Mouse (Mus musculus) retina, embryonic 14.5 days (tissue): ENCODE data around the gene Trpc2.
"Not testable (repeated sequence)": the region's sequence is repeated elsewhere in the genome, so short reads cannot be mapped to it uniquely, and the experiment has no call there.

Source experiments
- DNase-seq: peaks from one replicate; pipeline ENCODE4 v3.0.0-alpha.2; 2015; ENCODE audit warnings: low spot score

The Trpc2 gene

DNA sequence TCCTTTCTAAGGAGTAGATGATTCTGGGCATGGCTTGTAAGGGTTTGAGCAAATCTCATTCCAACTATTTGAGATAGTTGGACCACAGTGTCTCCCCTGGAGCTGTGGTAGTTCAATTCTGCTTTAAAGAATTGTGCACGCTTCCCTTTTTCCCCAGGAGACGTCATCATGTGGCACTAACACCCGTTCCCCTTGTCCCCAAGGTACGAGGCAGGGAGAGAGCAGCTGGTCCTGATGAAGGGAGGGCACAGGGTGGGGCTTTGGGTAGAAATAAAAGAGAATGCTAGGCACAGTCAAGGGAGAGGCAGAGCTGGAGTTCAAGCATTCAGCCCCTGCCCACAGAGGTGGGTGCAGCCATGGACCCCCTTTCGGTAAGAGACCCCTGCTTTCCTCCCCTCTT, at the start of gene Trpc2:
Trpc2 (plus strand) TSS at position 301 of the 400 bp plus-strand sequence.
- DNase-seq: no peak

DNA sequence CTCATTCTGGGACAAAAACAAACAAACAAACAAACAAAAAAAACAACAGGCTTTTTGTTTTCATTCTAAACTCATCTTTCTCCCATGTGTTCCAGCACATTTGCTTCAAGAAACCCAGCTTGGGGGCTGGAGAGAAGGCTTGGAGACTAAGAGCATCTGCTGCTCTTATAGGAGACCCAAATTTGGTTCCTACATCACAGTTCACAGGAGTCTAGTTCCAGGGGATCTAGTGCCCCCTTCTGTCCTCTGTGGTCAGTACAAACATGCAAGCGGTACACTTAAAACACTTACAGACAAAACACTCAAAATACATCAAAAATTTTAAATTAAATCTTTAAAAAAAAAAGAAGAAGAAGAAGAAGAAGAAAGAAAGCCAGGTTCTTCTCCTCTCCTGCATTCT, 48.0 kb upstream of the Trpc2 start:
- no peak for DNase-seq

DNA sequence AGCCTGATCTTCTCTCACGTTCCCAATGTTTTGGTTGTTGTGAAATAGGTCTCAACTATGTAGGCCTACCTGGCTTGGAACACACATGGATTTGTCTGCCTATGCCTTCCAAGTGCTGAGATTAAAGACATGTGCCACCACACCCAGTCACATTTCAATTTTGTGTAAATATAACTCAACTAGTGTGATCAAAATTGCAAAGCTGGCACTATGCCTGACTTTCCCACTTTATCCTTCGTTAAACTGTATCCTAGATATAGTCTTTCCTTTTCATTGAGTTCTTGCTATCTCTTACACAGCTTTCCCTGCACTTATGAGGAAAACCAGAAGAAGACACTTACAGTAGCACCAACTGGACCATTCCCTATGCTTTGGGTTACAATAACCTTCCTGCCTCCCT, 47.4 kb upstream of the Trpc2 start:
- no peak for DNase-seq

DNA sequence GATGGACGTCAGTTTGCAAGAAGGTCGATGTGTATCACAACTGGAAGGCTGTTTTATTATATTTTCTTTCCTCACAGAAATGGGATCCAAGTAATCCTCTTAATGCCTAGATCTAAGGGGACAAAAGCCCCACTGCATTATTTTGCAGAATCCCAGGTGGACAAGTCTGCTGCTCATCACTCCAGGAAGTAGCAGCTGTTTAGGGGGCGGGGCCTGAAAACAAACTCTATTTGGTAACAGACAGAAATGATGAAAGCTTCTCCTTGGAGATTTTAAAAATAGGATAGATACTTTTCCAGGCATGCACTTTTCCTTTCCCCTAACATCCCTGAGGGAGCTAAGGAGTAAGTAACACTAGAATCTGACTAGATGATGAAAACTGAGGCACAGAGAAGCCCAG, 45.6 kb upstream of the Trpc2 start:
- no peak for DNase-seq

DNA sequence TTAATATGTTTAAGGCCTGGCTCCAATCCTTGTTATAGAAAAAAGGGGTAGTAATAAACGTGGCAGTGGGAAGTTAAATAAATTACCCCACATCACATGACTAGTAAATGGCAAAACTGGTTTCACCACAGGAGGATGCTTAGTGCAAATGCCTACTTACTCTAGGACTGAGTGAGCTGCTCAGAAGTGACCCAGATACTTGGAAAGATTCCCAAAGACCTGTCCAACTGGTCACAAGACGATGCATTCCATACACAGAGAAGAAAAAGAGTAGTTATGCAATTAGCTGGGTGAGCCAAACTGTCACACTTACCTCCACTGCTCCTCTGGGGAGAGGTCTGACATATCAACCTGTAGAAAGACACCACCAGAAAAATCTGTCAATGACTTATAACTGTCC, 40.6 kb upstream of the Trpc2 start:
- no peak for DNase-seq

DNA sequence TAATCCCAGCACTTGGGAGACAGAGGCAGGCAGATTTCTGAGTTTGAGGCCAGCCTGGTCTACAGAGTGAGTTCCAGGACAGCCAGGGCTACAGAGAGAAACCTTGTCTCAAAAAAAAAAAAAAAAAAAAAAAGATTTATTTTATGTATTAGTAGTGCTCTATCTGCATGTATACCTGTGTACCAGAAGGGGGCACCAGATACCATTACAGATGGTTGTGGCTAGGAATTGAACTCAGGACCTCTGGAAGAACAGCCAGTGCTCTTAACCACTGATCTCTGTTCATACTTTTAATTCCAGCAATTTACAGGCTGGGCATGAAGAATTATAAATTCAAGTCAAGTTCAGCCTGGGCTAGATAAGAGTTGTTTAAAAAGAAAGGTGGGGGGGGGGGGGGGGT, 34.4 kb upstream of the Trpc2 start:
- not testable (repeated sequence) for DNase-seq

DNA sequence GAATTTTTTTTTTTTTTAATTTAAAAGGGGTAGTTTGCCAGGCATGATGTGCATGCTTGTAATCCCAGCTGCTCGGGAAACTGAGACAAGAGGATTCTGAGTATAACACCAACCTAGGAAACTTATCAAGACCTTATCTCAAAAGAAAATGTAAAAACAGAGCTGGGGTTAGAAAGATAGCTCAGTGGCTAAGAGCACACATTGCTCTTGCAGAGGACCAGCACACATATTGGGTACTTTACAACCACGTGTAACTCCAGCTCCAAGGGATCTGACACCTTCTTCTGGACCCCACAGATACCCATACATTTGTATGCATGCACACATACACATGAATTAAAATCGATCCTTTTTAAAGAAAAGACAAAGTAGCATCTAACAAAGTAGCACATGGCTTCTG, 21.6 kb upstream of the Trpc2 start:
- DNase-seq: no peak

DNA sequence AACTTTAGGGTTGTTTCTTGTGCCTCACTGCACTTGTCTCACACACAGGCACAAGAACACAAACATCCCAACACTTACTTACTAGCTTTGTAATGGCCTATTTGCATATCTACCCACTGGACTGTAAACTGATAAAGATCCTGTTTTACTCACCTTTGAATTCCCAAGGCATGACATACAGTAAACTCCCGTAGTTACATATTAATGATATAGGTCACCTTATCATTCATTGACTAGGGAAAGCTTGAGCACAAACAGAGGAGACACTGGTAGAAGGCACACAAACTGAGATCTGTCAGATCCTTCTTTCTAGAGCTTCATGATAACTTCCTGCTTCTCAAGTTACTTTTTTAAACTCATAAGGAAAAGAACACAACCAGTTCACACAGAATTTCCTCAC, 20.7 kb upstream of the Trpc2 start:
- no peak for DNase-seq

DNA sequence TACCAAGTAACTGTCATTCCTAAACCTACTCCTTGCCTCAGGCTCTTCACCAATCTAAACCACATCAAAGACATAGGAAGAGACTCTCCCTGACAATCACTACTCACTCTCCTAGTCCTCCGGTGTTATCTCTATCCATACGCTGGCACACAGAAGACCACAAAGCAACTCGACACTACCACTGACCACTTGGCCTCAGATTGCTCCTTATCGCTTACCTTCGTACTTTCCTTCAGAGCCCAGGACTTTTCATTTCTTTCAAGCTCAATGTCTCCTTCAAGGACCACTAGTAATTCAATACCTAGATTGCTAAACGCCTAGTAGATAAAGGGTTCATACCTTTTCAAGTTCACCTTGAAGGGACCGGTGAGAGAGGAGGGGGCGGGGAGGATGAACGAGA, 19.0 kb upstream of the Trpc2 start:
- no peak for DNase-seq

DNA sequence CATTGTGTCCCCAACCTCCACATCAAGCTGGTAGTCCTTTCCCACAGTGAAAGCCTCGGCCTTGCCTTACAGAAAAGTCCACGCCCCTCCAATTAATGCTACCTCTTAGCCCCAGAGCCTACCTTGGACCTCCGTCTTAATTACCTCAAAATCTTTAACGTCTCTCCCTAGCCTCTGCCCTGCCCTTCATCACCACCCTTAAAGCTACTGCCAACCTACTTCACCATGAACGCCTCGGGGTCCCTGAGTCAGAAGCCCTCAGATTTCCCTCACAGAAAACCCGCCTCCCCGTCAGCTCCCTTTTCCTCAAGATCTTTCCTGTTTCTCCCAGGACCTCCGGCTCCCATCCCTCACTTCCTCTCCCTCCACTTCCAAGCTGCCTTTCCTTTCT, 18.3 kb upstream of the Trpc2 start:
- DNase-seq: no peak

DNA sequence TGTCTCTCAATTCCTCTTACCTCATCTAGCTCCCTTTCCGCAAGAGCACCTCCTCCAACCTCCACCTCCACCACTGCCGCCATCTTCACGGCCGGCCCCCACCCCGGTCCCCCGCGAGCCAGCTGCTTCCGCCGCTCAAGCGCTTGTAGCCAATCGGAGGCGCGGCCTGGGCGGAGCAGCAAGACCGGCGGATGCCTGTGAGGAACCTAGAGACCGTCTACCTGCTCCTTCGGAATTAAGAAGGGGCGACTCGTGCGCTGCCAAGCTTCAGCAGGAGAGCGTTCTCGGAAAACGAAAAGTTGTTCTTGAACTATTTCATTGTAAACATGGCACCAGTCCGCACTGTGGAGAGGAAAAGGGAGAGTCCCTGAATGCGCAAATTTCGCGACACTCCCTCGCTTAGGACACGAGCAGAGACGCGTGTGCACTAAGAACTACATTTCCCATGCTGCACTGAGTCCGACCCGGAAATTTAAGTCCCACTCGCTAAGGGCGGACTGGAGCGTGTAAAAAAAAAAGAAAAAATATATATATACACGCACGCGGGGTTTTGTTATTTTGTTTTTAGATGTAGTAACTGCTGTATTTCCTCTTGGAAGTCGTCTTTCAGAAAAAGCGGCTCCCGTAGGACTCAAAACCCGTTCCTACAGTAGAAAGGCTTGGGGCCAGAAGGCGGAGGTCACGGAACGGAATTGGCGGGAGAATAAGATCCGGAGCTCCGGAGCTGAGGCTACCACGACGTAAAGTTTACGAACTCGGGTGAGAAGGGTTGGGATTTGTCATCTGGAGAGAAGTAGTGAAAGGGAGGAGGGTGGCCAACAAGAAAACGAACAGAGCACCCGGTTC, 17.6 kb upstream of the Trpc2 start, which contains the start of the genes Rnf121, Xndc1 and Xntrpc:
Rnf121 (minus strand) TSS at position 424 of the 846 bp plus-strand sequence.
Xndc1 (plus strand) TSS at position 466 of the 846 bp plus-strand sequence.
Xntrpc (plus strand) TSS at position 668 of the 846 bp plus-strand sequence.
- peak; percentile 91 for DNase-seq

DNA sequence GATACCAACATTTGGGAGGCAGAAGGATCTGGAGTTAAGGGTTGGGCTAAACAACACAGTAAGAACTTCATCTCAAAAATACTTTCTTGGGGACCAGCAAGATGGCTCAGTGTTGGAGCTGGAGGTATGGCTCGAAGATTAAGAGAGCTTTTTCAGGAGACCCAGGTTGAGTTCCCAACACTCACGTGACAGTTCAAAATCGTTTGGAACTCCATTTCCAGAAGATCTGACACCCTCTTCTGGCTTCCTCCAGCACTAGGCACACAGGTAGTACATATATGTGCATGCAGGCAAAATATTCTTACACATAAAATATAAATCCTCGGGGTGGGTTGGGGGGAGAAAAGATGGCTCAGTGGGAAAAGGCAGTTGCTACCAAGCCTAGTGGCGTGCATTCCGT, 16.6 kb upstream of the Trpc2 start:
- DNase-seq: no peak

DNA sequence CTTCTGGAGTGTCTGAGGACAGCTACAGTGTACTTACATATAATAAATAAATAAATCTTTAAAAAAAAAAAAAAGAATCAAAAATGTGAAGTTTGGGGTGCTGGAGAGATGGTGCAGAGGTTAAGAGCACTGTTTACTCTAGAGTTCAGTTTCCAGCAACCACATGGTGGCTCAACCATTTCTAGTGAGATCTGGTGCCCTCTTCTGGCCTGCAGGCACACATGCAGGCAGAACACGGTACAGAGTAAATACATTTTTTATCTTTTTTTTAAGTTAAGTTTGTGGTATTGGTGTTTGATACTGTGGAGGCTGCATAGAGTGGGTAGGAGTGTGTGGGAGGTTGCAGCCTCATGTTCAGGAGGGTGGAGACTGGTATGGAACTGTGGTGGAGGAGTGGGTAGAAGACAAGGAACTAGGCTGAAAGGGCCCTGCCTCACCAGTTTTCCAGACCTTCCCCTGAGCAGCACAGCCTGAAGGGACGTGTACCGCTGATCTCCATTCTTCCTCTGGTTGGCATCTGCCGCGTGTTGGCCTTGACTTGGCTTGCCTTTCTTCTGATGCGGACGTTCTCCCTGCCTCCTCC, 6.1 kb upstream of the Trpc2 start:
- peak; percentile 29 for DNase-seq

DNA sequence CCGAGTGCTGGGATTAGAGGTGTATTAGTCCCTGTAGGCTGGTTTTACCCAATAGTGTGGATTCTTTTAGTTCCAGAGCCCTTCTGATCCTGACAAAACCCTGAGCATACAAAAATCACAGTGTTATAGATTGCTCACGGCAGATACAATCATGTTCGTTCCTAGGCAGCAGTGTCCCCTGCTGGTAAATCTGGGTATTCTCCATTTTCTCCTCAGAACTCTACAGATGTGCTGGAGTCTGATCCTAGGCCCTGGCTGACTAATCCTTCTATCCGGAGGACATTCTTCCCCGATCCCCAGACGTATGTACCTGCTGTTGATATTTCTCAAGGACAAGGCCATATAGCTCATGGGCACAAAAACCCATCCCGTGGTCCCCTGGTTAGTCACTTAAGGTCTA, 4.4 kb upstream of the Trpc2 start:
- DNase-seq: peak; percentile 66

DNA sequence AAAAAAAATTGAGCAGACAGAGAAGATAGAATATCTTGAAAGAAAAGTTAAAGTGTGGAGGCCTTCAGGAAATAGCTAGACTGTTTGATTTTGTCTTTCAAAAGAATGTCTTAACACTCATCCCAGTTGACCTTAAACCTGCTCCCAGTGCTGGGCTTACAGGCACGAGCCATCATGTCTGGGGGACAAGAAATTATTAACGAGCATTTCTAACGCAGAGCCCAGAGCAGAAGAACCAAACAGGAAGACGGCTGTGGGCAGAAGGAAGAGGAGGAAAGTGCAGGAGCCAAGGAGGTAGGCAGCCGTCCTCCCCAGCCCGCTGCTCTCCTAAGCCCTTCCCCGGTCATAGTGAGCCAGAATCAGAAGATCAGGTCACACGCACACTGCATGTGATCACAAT, 2.6 kb upstream of the Trpc2 start:
- DNase-seq: no peak

DNA sequence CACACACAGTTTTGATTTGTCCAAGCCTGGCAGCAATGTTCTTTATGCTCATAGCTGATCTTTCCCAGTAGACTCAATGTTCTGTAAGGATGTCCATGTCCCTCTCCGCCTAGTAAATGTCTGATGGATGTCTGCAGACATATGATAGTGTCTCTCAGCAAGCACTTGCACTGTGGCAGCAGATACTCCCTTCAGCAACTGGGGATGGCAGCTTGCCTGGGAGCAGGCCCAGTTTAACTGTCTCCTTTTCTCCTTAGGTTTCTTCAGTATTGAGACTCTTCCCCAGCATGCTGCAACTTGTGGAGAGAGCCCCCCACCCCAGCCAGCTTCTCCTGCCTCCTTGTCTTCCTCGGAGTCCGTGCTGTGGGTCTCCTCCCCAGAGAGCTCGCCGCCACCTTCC, 1.1 kb upstream of the Trpc2 start:
- no peak for DNase-seq

DNA sequence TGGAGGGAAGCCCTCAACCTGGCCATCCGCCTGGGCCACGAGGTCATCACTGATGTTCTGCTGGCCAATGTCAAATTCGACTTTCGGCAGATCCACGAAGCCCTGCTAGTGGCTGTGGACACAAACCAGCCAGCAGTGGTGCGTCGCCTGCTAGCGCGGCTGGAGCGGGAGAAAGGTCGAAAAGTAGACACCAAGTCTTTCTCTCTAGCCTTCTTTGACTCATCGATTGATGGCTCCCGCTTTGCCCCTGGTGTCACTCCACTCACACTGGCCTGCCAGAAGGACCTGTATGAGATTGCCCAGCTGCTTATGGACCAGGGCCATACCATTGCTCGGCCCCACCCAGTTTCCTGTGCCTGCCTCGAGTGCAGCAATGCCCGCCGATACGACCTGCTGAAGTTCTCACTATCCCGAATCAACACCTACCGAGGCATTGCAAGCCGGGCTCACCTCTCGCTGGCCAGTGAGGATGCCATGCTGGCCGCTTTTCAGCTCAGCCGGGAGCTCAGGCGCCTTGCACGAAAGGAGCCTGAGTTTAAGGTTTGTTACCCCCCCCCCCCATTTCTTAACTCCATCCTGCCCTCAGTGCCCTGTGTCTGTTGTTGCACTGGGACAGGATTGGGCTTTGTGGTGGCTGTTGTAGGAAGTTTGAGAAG, 1.3 kb downstream of the Trpc2 start:
- DNase-seq: no peak

DNA sequence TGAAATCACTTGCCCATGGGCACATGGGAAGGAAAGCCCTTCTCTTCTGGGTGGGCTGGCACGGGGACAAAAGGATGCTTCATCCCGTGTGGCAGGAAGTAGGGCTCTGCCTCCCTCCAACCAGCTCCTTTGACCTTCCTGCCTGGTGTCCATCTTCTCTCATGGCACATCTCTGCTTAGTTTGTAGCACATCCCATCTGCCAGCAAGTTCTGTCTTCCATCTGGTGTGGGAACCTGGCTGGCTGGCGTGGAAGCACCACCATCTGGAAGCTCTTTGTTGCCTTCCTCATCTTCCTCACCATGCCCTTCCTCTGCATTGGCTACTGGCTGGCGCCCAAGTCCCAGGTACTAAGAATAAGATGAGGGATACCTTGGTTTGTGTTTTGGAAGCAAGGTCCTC, 4.4 kb downstream of the Trpc2 start:
- DNase-seq: no peak

DNA sequence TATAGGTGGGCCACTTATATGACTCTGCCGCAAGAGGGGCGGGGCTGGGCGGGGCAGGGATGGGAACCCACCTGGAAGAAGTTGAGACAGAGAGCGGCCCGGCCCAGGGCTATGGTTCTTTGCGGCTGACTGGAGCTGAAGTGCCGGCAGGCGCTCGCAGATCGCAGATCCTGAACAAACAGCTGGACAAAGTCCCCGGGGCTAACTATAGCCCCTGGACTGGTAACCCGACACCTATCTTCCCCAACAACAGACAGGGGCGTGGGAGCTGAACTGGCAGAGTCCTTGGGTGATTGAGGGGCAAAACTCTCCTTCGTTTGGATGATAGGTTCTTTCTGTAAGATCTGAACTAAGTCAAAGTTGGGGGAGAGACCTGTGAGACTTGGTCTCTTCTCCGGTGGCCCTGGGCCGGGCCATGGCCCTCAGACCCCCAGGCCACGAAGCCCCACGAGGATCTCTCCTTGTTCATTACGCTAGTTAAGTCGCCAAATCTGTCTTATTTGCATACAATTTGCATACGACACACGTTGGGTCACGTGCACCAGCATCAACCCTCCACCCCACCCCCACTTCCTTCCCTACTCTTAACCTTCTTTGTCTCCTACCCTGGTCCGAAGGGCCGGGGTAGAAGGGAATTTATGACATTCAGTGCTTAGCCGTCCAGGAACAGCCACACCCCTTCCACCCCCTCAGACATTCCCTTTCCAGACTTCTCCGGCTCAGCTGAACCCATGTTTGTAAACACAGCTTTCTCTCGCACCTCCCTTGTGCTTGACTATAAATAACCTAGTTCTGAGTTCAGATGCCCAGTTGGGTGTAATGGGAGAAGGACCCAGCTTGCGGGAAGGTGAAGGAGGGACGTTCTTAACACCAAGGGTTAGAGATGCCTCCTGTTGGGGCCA, 17.1 kb downstream of the Trpc2 start:
- DNase-seq: peak; percentile 49

DNA sequence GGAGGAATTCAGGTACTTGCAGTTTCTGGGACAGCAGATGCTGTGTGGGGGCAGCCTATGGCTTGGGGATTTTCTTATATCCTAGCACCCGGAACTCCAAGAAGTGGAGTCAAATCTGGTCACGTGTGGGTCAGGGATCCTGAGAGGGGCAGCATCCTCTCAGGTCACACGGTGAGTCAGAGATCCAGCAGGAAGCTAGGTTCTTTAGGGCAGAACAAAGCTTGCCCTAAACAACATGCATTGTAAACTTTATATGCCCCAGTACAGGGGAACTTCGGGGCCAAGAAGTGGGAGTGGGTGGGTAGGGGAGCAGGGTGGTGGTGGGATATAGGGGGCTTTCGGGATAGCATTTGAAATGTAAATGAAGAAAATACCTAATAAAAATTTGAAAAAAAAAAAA, 18.0 kb downstream of the Trpc2 start:
- DNase-seq: no peak

DNA sequence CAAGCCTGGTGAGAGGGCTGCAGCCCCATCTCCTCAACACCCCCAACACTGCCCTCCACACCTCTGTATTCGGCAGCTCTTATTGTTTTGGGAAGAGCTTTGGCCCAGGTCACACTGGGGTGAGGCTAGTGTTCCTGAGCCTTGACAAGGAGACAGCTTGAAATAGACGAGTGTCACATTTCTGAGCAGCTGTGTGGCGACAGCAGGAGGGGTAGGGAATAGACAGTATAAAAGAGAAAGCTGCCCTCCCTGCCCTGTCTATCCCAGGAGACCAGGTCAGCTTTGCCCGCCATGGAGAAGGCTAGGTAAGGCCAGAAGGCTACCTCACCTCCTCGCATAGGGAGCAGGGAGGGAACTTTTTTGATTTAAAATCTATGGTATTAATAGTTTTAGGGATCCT, 18.6 kb downstream of the Trpc2 start, which contains the start of gene Art1:
Art1 (plus strand) TSS at position 257 of the 400 bp plus-strand sequence.
- DNase-seq: no peak

DNA sequence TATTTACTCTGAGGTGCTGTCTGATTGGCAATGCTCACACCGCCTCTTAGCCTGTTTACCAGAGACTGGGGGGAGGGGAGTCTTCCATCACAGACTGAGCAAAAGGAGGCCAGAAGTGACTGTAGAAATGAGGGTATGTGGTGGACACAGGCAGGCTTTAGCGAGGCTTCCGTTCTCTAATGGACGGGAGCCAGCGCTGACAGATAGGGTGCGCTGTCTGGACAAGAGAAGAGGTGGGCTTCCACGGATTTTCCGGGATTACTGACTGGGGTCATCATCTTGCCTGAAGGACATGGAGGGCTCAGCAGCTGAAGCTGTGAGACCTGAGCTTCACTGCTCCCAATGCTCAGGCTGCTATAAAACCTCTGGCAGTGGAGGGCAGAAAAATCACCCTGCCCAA, 19.3 kb downstream of the Trpc2 start:
- peak; percentile 38 for DNase-seq
